Mouse (Mus musculus) right cerebral cortex, postnatal 4 days (tissue): Measurements from ENCODE around the gene Trim3.

ENCODE experiments used
- DNase-seq: peaks from one replicate; pipeline ENCODE4 v3.0.0-alpha.2; 2022

The Trim3 gene

GRCm38 (mm10) chr7:105608467-105608866 is 24.9 kb downstream of the Trim3 start:
- DNase-seq, result no peak

- DNase-seq, result peak; percentile 68
Measured at GRCm38 (mm10) chr7:105602860-105603623, 30.3 kb downstream of the Trim3 start.

GRCm38 (mm10) chr7:105590097-105590496 is 43.3 kb downstream of the Trim3 start:
- DNase-seq, result no peak

- no peak for DNase-seq
Measured at GRCm38 (mm10) chr7:105588325-105588912, 45.0 kb downstream of the Trim3 start.

GRCm38 (mm10) chr7:105581959-105582358 is 51.4 kb downstream of the Trim3 start:
- no peak for DNase-seq

GRCm38 (mm10) chr7:105581094-105581703 is 52.2 kb downstream of the Trim3 start, which contains the start of gene Apbb1:
Gene Apbb1, minus strand, starts transcription at chr7:105581653.
- DNase-seq, result peak; percentile 89

- DNase-seq, result peak; percentile 44
Measured at GRCm38 (mm10) chr7:105580627-105581089, 52.7 kb downstream of the Trim3 start.

GRCm38 (mm10) chr7:105578481-105578880 is 54.9 kb downstream of the Trim3 start:
- DNase-seq, result no peak

- DNase-seq, result no peak
Measured at GRCm38 (mm10) chr7:105577377-105577871, 55.9 kb downstream of the Trim3 start.

- no peak for DNase-seq
Measured at GRCm38 (mm10) chr7:105576166-105576748, 57.1 kb downstream of the Trim3 start.

GRCm38 (mm10) chr7:105574537-105574936 is 58.8 kb downstream of the Trim3 start:
- DNase-seq, result no peak

- no peak for DNase-seq
Measured at GRCm38 (mm10) chr7:105572949-105573348, 60.4 kb downstream of the Trim3 start.

GRCm38 (mm10) chr7:105570756-105571155 is 62.6 kb downstream of the Trim3 start:
- DNase-seq, result no peak

GRCm38 (mm10) chr7:105569512-105570496 is 63.6 kb downstream of the Trim3 start:
- DNase-seq, result no peak

- peak; percentile 68 for DNase-seq
Measured at GRCm38 (mm10) chr7:105568988-105569471, 64.3 kb downstream of the Trim3 start.

GRCm38 (mm10) chr7:105568583-105568982 is 64.8 kb downstream of the Trim3 start:
- DNase-seq, result peak; percentile 58

- no peak for DNase-seq
Measured at GRCm38 (mm10) chr7:105565071-105565836, 68.1 kb downstream of the Trim3 start.

- DNase-seq, result no peak
Measured at GRCm38 (mm10) chr7:105563367-105563766, 70.0 kb downstream of the Trim3 start.

- DNase-seq, result no peak
Measured at GRCm38 (mm10) chr7:105562317-105562716, 71.1 kb downstream of the Trim3 start.

- no peak for DNase-seq
Measured at GRCm38 (mm10) chr7:105559016-105559415, 74.4 kb downstream of the Trim3 start.

- DNase-seq, result no peak
Measured at GRCm38 (mm10) chr7:105557671-105558070, 75.7 kb downstream of the Trim3 start.
